Mouse (Mus musculus): ENCODE measurements around the gene Neurl3. TPM values are rescaled to one million over a fixed set of nuclear protein-coding genes. Genes with fewer than 3 reads are reported as not detected.

The Neurl3 gene
- polyA plus RNA-seq, 2 experiments = 1.8 to 3.0 TPM

DNA sequence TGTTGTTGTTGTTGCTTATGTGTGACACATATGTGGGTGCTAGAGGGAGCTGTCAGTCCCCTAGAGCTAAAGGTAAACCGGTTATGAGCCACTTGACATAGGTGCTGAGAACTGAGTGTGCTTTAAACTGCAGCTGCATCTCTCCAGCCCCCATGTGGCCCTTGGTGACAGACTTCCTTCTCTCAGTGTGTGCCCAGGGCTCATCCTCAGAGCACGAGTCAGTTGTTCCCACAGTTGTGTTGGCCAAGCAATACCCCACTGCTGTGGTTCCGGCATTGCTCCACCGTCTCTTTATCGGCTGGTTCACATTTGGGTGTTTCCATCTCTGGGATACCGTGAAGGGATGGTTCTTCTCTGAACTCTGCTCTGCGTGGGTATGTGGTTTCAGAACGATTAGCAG, 17.2 kb downstream of the Neurl3 start:
- no peak for ATAC-seq (ENCODE audit: low FRiP score, low read depth)
- no peak for DNase-seq (ENCODE audit: low spot score)
- WGBS = 88% methylated on average over 8 of the region's 8 CpGs
- TF ChIP-seq POLR2A (IDR thresholded peaks at IDR 0.05; ENCODE audit: borderline replicate concordance, extremely low read depth, insufficient read depth, insufficient read length) = no peak
- no peak overlapping the region for H3K27ac ChIP-seq (replicated peaks; ENCODE audit: low read depth, low read length)
- H3K4me3 ChIP-seq (replicated peaks; ENCODE audit: low read length) = no peak overlapping the region
- H3K4me1 ChIP-seq (ENCODE audit: control insufficient read depth, insufficient read depth, low read length) = peaks cover 9% of the 10 kb centered on the region; the same call in 1 of the 2 replicates
- no peak overlapping the region for H3K4me2 ChIP-seq (replicated peaks; ENCODE audit: low read depth, low read length, severe bottlenecking)
- no peaks in the 10 kb centered on the region for H3K36me3 ChIP-seq (ENCODE audit: control insufficient read depth, insufficient read depth, low read length)
- no peak overlapping the region for H3K9ac ChIP-seq (ENCODE audit: low read depth, low read length, severe bottlenecking)
- no peaks in the 10 kb centered on the region; the same call in 1 of the 2 replicates for H3K9me3 ChIP-seq (ENCODE audit: control insufficient read depth, low read length)
- H3K27me3 ChIP-seq (ENCODE audit: control insufficient read depth, insufficient read depth, low read length) = no peaks in the 10 kb centered on the region

DNA sequence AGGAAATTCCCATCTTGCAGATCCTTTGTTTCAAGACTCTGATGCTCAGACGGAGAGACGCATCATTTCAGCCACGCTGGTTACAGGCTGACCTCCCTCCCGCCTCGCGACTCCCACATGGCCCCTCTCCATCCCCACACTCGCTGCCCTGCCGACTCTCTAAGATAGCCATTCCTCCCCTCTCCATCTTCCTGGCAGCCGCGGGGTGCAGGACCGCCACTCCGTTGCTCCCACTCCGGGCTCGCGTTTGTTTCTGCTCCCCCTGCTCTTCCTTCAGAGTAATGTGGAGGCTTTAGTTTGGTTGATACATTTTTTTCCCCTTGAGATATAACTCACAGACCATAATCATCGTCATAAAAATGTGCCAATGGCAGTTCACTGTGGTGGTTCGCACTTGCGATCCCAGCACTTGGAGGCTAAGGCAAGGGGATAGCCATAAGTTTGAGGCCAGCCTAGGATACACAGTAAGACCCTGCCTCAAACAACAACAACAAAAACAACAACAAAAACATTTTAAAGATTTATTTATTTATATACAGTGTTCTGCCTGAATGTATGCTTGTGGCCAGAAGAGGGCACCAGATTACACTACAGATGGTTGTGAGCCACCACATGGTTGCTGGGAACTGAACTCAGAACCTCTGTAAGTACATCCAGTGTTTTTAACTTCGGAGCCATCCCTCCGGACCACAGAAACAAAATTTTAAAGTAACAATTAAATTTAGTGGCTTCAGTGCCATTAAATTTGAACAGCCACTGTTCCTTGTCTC, 18.4 kb downstream of the Neurl3 start:
- ATAC-seq (ENCODE audit: low FRiP score, low read depth) (no peak), DNase-seq (ENCODE audit: low spot score) (no peak)
- WGBS = 22% methylated on average over 20 of the region's 20 CpGs
- TF ChIP-seq POLR2A (IDR thresholded peaks at IDR 0.05; ENCODE audit: borderline replicate concordance, extremely low read depth, insufficient read depth, insufficient read length) = no peak
- Histone ChIP-seq H3K27me3 (ENCODE audit: control insufficient read depth, insufficient read depth, low read length) (no peaks in the 10 kb centered on the region), H3K9me3 (ENCODE audit: control insufficient read depth, low read length) (no peaks in the 10 kb centered on the region; the same call in 1 of the 2 replicates), H3K4me1 (ENCODE audit: control insufficient read depth, insufficient read depth, low read length) (peaks cover 9% of the 10 kb centered on the region; the same call in 1 of the 2 replicates), H3K9ac (ENCODE audit: low read depth, low read length, severe bottlenecking) (no peak overlapping the region), H3K4me2 (replicated peaks; ENCODE audit: low read depth, low read length, severe bottlenecking) (no peak overlapping the region), H3K4me3 (replicated peaks; ENCODE audit: low read length) (no peak overlapping the region), H3K27ac (replicated peaks; ENCODE audit: low read depth, low read length) (no peak overlapping the region), H3K36me3 (ENCODE audit: control insufficient read depth, insufficient read depth, low read length) (no peaks in the 10 kb centered on the region)

DNA sequence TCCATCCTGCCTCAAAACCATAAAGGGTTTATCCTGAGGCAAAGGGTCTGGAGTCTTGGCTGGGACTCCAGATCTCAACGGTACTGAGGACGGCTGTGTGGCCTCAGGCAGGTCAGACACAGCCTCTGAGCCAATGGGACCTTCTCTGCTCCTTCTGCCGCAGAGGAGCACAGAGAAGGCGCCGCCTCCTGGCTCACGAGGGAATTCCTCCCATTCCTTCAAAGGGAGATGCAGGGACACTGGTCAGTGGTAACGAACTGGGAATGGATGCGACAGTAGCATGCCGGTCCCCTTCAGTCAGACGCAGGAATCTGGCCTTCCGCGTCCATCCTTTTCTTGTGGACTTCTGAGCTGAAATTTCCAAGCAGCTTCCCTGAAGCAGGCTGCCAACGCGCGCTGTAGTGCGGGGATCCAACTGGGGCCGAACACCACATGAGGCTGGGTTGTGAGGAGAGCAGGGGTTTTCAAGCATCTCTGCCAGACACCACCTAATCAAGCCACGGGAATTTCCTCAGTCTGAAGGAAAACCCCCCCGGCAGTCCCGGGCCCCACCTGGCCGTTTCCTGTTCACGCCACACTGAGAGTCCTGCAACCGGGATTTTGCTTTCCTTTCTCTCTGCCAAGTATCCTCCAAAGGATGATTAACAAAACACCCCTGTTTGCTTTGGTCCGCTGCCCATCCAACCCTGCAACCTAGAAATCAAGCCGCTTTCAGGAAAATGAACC, 19.7 kb downstream of the Neurl3 start:
- Histone ChIP-seq H3K27me3 (ENCODE audit: control insufficient read depth, insufficient read depth, low read length) (no peaks in the 10 kb centered on the region), H3K9ac (ENCODE audit: low read depth, low read length, severe bottlenecking) (0 out of 2 replicates have a peak overlapping the region, but pooled peaks have one; percentile 28), H3K27ac (replicated peaks; ENCODE audit: low read depth, low read length) (no peak overlapping the region), H3K4me3 (replicated peaks; ENCODE audit: low read length) (peak overlapping the region; percentile 13), H3K4me1 (ENCODE audit: control insufficient read depth, insufficient read depth, low read length) (peaks cover 9% of the 10 kb centered on the region; the same call in 1 of the 2 replicates), H3K36me3 (ENCODE audit: control insufficient read depth, insufficient read depth, low read length) (no peaks in the 10 kb centered on the region), H3K9me3 (ENCODE audit: control insufficient read depth, low read length) (no peaks in the 10 kb centered on the region; the same call in 1 of the 2 replicates), H3K4me2 (replicated peaks; ENCODE audit: low read depth, low read length, severe bottlenecking) (peak overlapping the region; percentile 38)
- DNase-seq (ENCODE audit: low spot score) (peak; percentile 25), ATAC-seq (ENCODE audit: low FRiP score, low read depth) (no peak)
- no peak for TF ChIP-seq POLR2A (IDR thresholded peaks at IDR 0.05; ENCODE audit: borderline replicate concordance, extremely low read depth, insufficient read depth, insufficient read length)
- 13% methylated on average over 25 of the region's 25 CpGs for WGBS

DNA sequence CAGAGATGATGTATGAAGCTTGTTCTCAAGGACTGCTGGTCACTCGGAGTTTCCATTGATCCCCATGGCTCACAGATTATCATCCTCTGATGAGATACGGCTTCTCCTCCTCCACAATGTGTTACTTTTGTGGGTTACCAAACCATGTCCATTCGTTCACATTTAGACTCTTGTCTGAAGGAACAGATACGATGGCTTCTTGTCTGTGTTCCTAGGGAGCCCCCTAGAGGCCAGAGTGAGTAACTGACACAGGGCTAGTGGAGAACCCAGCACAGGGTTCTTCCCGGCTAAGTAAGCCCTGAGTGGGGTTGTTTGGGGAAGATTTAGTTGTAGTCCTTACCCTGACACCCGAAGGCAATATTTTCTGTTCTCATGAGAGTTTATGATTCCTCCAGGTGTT, 21.7 kb downstream of the Neurl3 start:
- TF ChIP-seq POLR2A (IDR thresholded peaks at IDR 0.05; ENCODE audit: borderline replicate concordance, extremely low read depth, insufficient read depth, insufficient read length) = no peak
- Histone ChIP-seq H3K9ac (ENCODE audit: low read depth, low read length, severe bottlenecking) (no peak overlapping the region), H3K27ac (replicated peaks; ENCODE audit: low read depth, low read length) (no peak overlapping the region), H3K9me3 (ENCODE audit: control insufficient read depth, low read length) (no peaks in the 10 kb centered on the region), H3K27me3 (ENCODE audit: control insufficient read depth, insufficient read depth, low read length) (no peaks in the 10 kb centered on the region), H3K4me2 (replicated peaks; ENCODE audit: low read depth, low read length, severe bottlenecking) (no peak overlapping the region), H3K36me3 (ENCODE audit: control insufficient read depth, insufficient read depth, low read length) (no peaks in the 10 kb centered on the region), H3K4me1 (ENCODE audit: control insufficient read depth, insufficient read depth, low read length) (peaks cover 9% of the 10 kb centered on the region; the same call in 1 of the 2 replicates), H3K4me3 (replicated peaks; ENCODE audit: low read length) (no peak overlapping the region)
- ATAC-seq (ENCODE audit: low FRiP score, low read depth) = peak; percentile 73; the same call in 1 of the 2 replicates
- WGBS = 7% methylated on average over 6 of the region's 6 CpGs
- DNase-seq (ENCODE audit: low spot score) = peak; percentile 54

DNA sequence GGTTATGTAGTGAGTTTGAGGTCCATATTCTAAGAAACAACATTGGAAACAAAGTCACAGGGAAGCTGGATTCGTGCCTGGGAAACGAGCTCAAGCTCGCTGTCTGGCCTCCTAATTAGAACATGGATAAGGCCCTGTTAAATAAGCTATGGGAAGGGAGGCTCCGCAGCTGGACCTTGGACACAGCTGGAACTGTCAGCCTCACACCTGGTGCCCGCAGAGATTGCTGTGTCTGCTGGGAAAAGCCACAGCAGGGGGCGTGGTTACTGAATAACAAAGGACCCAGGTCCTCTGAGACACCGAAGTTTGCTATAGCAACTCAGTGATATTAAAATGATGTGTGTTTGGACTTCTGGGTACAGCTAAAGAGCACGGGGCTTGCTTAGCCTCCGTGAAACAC, 23.1 kb downstream of the Neurl3 start:
- TF ChIP-seq POLR2A (IDR thresholded peaks at IDR 0.05; ENCODE audit: borderline replicate concordance, extremely low read depth, insufficient read depth, insufficient read length) = no peak
- no peak for ATAC-seq (ENCODE audit: low FRiP score, low read depth)
- no peak for DNase-seq (ENCODE audit: low spot score)
- H3K4me1 ChIP-seq (ENCODE audit: control insufficient read depth, insufficient read depth, low read length) = peaks cover 9% of the 10 kb centered on the region; the same call in 1 of the 2 replicates
- no peak overlapping the region for H3K4me3 ChIP-seq (replicated peaks; ENCODE audit: low read length)
- H3K4me2 ChIP-seq (replicated peaks; ENCODE audit: low read depth, low read length, severe bottlenecking) = no peak overlapping the region
- no peaks in the 10 kb centered on the region for H3K36me3 ChIP-seq (ENCODE audit: control insufficient read depth, insufficient read depth, low read length)
- no peak overlapping the region for H3K9ac ChIP-seq (ENCODE audit: low read depth, low read length, severe bottlenecking)
- no peak overlapping the region for H3K27ac ChIP-seq (replicated peaks; ENCODE audit: low read depth, low read length)
- 9% methylated on average over 9 of the region's 9 CpGs for WGBS
- no peaks in the 10 kb centered on the region for H3K9me3 ChIP-seq (ENCODE audit: control insufficient read depth, low read length)
- H3K27me3 ChIP-seq (ENCODE audit: control insufficient read depth, insufficient read depth, low read length) = no peaks in the 10 kb centered on the region

All from limb, embryonic 14.5 days (tissue).